Mouse (Mus musculus) right cerebral cortex, postnatal 36 days (tissue): ENCODE data around the gene Asb16.

Source experiments
- DNase-seq, 2 experiments: peaks; one replicate each; pipeline ENCODE4 v3.0.0; 2022; ENCODE audit warnings: low spot score in 2 of 2, mixed read lengths in 1 of 2

The Asb16 gene

GRCm38 (mm10) chr11:102268520-102269244 is at the start of gene Asb16:
Gene Asb16, plus strand, starts transcription at chr11:102268743.
- DNase-seq, result no peak

- DNase-seq, result peak; percentile 94 to 95
Observed at GRCm38 (mm10) chr11:102218783-102219182, 49.8 kb upstream of the Asb16 start.

GRCm38 (mm10) chr11:102219247-102219993 is 49.1 kb upstream of the Asb16 start:
- peak in 1 of 2 experiments; percentile 46 for DNase-seq

DNA sequence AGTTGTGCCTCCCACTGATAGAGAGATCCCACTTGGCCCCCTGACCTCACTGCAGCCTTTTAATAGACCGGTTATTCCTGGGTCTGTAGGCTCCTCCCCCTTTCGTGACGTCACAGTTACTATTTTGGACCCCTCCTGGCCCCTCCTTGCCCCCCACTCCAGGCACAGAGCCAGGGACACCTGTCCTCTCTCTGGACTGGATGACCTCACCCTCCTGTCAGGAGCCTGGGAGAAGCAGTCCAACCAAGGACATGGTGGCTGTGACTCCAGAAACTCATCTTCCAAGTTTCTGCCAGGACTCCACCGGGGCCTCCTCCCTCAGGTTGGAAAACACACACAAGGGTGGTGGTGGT is 48.6 kb upstream of the Asb16 start:
- DNase-seq, result no peak

GRCm38 (mm10) chr11:102220451-102220850 is 48.1 kb upstream of the Asb16 start:
- DNase-seq, result no peak

DNA sequence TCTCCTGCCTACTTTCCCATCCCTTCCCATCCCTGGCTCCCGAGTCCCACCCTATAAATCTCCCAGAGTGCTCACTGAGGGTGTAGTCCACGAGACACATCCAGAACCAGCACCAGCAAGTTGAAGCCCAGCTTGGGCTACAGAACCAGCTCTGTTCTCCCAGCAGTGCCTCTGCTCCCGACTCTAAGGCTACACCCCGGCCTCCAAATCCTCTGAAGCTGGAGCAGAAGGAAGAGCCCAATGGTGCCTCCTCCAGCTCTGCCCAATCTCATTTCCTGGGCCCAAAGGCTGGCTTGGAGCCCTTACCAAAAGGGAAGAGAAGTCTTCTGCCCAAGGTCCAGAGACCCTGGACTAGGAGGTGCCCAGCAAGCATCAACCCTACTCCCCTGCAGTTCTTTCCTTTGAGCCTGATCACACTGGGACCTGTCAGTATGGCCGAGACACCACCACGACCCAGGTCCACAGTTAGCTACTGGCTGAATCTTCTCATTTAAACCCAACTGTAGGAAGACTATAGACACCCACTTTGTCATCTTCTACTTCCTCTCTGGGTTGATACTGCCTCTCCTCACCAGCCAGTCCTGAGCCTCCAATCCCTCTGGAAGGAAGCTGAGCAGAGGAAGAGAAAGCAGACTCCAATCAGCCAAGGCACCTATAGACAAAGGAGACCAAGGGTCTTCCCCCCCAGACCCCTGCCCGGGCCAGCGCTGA is 47.1 kb upstream of the Asb16 start:
- no peak for DNase-seq

GRCm38 (mm10) chr11:102221954-102222351 is 46.6 kb upstream of the Asb16 start:
- no peak for DNase-seq

GRCm38 (mm10) chr11:102223166-102223565 is 45.4 kb upstream of the Asb16 start:
- DNase-seq, result no peak

GRCm38 (mm10) chr11:102224686-102225085 is 43.9 kb upstream of the Asb16 start:
- DNase-seq, result no peak

DNA sequence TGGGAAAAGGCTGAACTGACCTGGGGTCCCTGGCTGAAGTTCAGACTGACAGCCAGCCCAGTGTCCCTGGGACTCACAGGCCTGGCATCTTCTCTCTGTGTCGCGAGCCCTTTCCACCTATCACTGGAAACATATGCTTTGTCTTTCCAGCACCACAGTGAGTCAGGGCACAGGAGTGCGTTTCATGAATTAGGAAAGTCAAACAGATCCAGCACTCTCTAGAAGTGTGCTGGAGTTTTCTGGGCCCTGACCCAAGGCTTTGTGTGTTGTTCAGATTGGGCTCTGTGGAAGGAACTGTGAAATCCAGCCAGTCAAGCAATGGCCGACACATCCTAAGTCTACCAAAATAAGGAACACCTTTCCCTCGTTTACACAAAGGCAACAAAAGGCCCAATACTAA is 43.3 kb upstream of the Asb16 start:
- DNase-seq, result no peak

GRCm38 (mm10) chr11:102226067-102226978 is 42.2 kb upstream of the Asb16 start:
- DNase-seq, result no peak

DNA sequence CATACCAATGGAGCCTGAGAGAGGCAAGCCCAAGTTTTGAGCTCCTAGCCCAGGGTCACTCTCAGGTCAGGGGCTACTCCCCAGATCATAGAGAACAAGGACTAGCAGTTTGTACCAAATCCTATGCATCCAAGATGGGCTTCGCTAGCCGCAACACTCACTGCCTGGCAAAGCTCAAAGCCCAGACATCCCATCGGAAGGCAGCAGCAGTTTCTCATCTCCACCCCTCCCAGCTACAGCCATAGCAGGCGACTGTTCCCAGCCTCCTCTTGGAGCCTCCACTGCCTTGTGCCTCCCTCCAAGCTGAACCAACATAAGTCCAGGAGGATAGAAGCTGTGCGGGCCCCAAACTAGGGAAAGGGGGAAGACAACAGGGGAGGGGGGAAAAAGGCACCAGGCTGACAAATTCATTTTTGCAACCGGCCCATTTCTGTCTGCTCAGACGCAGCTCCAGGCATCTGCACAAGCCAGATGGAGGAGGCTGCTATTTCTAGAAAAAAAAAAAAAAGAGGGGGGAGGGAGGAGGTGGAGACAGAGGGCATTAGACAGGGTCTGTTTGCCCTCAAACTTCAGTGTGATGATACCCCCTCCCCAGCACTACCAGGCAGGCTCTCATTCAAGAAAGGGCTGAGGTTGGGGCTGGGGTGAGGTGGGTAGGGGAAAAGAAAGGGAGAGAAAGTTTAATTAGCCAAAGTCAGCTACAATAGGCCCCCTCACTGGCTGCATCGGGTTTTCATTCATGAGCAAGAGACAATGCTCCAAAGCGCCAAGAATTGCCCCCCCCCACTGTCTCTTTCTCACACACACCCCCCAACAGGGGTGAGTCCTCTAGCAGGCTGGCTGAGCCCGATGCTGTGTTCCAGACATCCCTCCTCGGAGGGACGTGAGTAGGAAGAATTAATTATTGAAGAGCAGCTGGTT is 41.0 kb upstream of the Asb16 start:
- no peak for DNase-seq

DNA sequence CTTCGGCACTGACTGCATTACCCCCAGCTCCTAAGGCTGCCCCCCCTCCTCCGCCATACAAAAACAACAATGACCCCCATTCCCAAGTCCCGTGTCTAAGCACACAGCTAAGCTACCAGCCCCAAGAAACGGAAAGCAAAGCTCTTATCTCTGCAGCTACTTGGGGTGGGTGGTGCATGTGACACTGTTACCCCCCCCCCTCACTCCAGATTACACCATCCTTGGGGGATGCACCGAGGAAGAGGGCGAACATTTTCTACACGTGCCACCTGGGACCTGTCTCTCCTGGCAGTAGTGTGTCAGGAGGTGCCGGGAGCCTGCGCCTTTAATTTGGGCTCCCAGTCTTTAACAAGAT is 40.4 kb upstream of the Asb16 start:
- no peak for DNase-seq

GRCm38 (mm10) chr11:102228646-102229268 is 39.8 kb upstream of the Asb16 start:
- no peak for DNase-seq

DNA sequence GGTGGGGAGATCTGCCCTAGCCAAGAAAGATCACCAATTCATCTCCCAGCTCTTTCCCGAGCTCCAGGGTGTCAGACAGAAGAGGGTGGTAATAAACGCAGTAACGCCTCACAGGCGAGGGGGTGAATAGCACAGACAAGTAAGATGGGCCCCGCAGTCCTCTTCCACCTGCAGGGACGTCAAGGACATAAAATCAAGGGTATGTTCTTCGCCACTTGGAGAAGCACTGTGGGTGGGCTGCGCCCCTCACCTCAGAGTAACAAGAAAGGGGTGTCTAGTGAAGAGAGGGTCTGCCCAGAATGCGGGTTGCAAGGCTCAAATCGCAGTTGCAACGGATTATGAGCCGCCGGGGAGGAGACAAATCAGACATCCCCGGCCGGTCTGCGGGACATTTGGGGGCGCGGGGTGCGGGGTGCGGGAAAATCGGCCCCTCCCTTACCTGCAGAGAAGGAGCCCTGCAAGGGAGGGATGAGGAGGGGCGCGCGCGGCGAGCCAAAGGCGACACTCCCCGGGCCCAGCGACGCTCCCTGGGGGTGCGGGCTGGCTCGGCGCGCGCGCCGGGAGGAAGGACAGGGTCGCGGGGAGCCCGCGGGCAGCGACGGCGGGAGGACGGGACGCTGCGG is 39.1 kb upstream of the Asb16 start:
- DNase-seq, result no peak

DNA sequence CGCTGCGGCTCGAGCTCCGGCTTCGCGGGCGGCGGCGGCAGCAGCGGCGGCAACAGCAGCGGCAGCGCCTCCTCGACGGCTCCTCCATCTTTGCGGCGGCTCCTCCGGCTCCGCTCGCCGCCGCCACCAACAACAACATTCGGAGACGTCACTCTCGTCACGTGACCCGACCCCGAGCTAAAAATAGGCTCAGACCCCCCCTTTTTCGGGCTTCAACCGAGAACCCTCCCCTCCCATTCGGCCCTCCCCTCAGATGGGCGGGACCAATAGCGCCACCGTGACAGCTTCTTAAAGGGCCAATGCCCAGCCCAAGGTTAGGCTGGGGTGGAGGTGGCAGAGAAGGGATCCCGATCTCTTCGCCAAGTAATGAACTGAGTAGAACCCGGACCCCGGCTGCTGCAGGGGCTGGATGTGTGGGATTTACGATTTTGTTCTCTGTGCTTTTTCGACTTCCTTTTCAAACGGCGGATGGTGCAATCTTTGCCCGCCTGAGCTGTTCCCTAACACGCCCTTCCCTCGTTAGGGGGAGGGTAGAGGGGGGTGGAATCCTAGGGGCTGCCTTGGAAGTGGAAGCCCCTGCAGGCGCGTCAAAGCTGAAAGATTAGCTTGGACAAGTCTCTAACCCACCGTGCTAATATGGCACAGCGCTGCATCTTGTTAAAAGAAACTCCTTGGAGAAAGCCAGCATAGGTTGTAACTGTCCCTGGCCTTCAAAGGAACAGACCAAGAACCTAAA is 38.4 kb upstream of the Asb16 start, which contains the start of gene Hdac5:
TSS of gene Hdac5 (minus strand) at position 161 of the 736 bp plus-strand sequence.
- peak; percentile 97 to 98 for DNase-seq

- DNase-seq, result no peak
Observed at GRCm38 (mm10) chr11:102236022-102236421, 32.5 kb upstream of the Asb16 start.

DNA sequence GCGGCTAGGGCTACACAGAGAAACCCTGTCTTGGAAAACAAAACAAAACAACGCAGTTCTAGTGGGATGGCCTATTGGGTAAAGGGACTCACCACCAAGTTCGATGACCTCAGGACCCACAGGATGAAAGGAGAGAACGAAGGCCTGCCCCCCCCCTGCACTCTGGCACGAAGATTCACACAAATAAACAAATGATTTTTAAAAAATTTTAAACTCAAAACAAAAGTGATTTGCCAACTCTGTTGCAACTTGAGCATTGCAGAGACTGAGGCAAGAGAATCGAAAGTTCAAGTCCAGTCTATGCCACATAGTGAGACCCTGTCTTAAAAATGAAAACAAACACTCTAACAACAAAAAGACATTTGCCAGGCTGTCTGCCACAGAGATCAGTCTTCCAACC is 27.9 kb upstream of the Asb16 start:
- no peak for DNase-seq

- DNase-seq, result no peak
Observed at GRCm38 (mm10) chr11:102241246-102241645, 27.3 kb upstream of the Asb16 start.
